In genomic region chr13:59768531-59768930, GRCm38 (mm10) we compare ENCODE assay signal across 8 mouse cellular contexts. TPM values are rescaled to one million over a fixed set of nuclear protein-coding genes. Genes with fewer than 3 reads are reported as not detected.
DNase-seq lines count a peak whose midpoint lies in the region; ATAC-seq lines count a peak whose summit lies in the region.

No protein-coding gene starts in this region.

- peak overlapping the region; percentile 80 for H3K4me2 ChIP-seq in hindbrain, embryonic 16.5 days (ENCODE audit: low read length)
- H3K4me2 ChIP-seq in lung, embryonic 16.5 days (ENCODE audit: low read depth, low read length): peak overlapping the region; percentile 78

- H3K27me3 ChIP-seq in hindbrain, embryonic 16.5 days (replicated peaks; ENCODE audit: control insufficient read depth, insufficient read depth, low read length): no peaks in the 10 kb centered on the region
- H3K27me3 ChIP-seq in lung, embryonic 16.5 days (ENCODE audit: control insufficient read depth, insufficient read depth, low read depth, low read length): no peaks in the 10 kb centered on the region

- H3K9me3 ChIP-seq in hindbrain, embryonic 16.5 days (ENCODE audit: control insufficient read depth, low read length): no peaks in the 10 kb centered on the region
- no peaks in the 10 kb centered on the region for H3K9me3 ChIP-seq in lung, embryonic 16.5 days (ENCODE audit: control insufficient read depth, low read length)

- H3K4me1 ChIP-seq in brown adipose tissue, adult 24 weeks (ENCODE audit: control insufficient read depth, insufficient read depth, insufficient read length, low read length): peaks cover 13% of the 10 kb centered on the region
- peaks cover 33% of the 10 kb centered on the region for H3K4me1 ChIP-seq in hindbrain, embryonic 16.5 days (ENCODE audit: control insufficient read depth, insufficient read depth, low read depth, low read length)
- H3K4me1 ChIP-seq in lung, embryonic 16.5 days (replicated peaks; ENCODE audit: control insufficient read depth, insufficient read depth, low read length): peaks cover 41% of the 10 kb centered on the region

- peak; percentile 21 for DNase-seq in kidney, adult 11 months
- DNase-seq in kidney, postnatal 10 days: no peak
- DNase-seq in layer of hippocampus, postnatal 14 days (ENCODE audit: low spot score in 2 of 2): no peak
- no peak for DNase-seq in ovary, postnatal 14 days (ENCODE audit: low spot score)
- no peak for DNase-seq in gastrocnemius, postnatal 36 days

- intact Hi-C loops in gastrocnemius, postnatal 36 days (cut with DNase I): no loop called here

- H3K4me3 ChIP-seq in brown adipose tissue, adult 24 weeks (ENCODE audit: insufficient read depth, low read depth, low read length): peak overlapping the region; percentile 70
- H3K4me3 ChIP-seq in hindbrain, embryonic 16.5 days (ENCODE audit: low read length): peak overlapping the region; percentile 95
- H3K4me3 ChIP-seq in lung, embryonic 16.5 days (ENCODE audit: low read length): peak overlapping the region; percentile 88

- 33% methylated on average over 13 of the region's 13 CpGs for WGBS in hindbrain, embryonic 16.5 days
- WGBS in lung, embryonic 16.5 days: 18% methylated on average over 13 of the region's 13 CpGs

- peak overlapping the region; percentile 12; the same call in 1 of the 2 replicates for H3K9ac ChIP-seq in hindbrain, embryonic 16.5 days (ENCODE audit: low read depth, low read length)
- peak overlapping the region; percentile 91 for H3K9ac ChIP-seq in lung, embryonic 16.5 days (ENCODE audit: low read length)

- no peak for ATAC-seq in hindbrain, embryonic 16.5 days
- no peak for ATAC-seq in lung, embryonic 16.5 days (ENCODE audit: low read depth)

- peak overlapping the region; percentile 66 for H3K27ac ChIP-seq in brown adipose tissue, adult 24 weeks (replicated peaks; ENCODE audit: low read depth, low read length)
- no peak overlapping the region for H3K27ac ChIP-seq in hindbrain, embryonic 16.5 days (ENCODE audit: low read depth, low read length)
- peak overlapping the region; percentile 88; the same call in 1 of the 2 replicates for H3K27ac ChIP-seq in lung, embryonic 16.5 days (ENCODE audit: low read length)

- peaks cover 7% of the 10 kb centered on the region for H3K36me3 ChIP-seq in hindbrain, embryonic 16.5 days (ENCODE audit: control insufficient read depth, insufficient read depth, low read length)
- 0 out of 2 replicates have a peak, but pooled peaks cover 2% of the 10 kb centered on the region for H3K36me3 ChIP-seq in lung, embryonic 16.5 days (ENCODE audit: control insufficient read depth, insufficient read depth, low read length)

RNA-seq across cellular contexts. Expression of gene Isca1, which starts 1.1 kb away (rescaled TPM):
- polyA plus RNA-seq in brown adipose tissue, adult 24 weeks (2012; ENCODE audit: insufficient read depth, insufficient read length, missing spikeins): 286 and 370 TPM in 2 replicates
- polyA plus RNA-seq in hindbrain, embryonic 16.5 days (2015; fragmentation: Nextera tagmentation; extraction: Ambion mirVana): 168 and 172 TPM in 2 replicates
- polyA plus RNA-seq in lung, embryonic 16.5 days (2015; fragmentation: Nextera tagmentation; extraction: Ambion mirVana): 168 and 183 TPM in 2 replicates
- total RNA-seq in layer of hippocampus, postnatal 14 days (2021): 100 to 1,000 TPM; 123 to 129 TPM
- total RNA-seq in gastrocnemius, postnatal 36 days (2021): 100 to 1,000 TPM; 179 to 181 TPM

RNA-seq across cellular contexts. Expression of gene Gm49354, which starts 13.5 kb away (rescaled TPM):
- not detected in 2 replicates for polyA plus RNA-seq in brown adipose tissue, adult 24 weeks (2012; ENCODE audit: insufficient read depth, insufficient read length, missing spikeins)
- polyA plus RNA-seq in hindbrain, embryonic 16.5 days (2015; fragmentation: Nextera tagmentation; extraction: Ambion mirVana): not detected in 2 replicates
- polyA plus RNA-seq in lung, embryonic 16.5 days (2015; fragmentation: Nextera tagmentation; extraction: Ambion mirVana): not detected in 2 replicates
- not detected for total RNA-seq in layer of hippocampus, postnatal 14 days (2021)
- total RNA-seq in gastrocnemius, postnatal 36 days (2021): not detected

RNA-seq across cellular contexts. Expression of gene 1700014D04Rik, which starts 22.0 kb away (rescaled TPM):
- polyA plus RNA-seq in brown adipose tissue, adult 24 weeks (2012; ENCODE audit: insufficient read depth, insufficient read length, missing spikeins): not detected in 2 replicates
- 0.07 and 0.19 TPM in 2 replicates for polyA plus RNA-seq in hindbrain, embryonic 16.5 days (2015; fragmentation: Nextera tagmentation; extraction: Ambion mirVana)
- 0.24 and 0.29 TPM in 2 replicates for polyA plus RNA-seq in lung, embryonic 16.5 days (2015; fragmentation: Nextera tagmentation; extraction: Ambion mirVana)
- 1 to 10 TPM in 1 of 2 experiments, under 1 TPM in 1; 0.88 to 1.0 TPM for total RNA-seq in layer of hippocampus, postnatal 14 days (2021)
- total RNA-seq in gastrocnemius, postnatal 36 days (2021): not detected

RNA-seq across cellular contexts. Expression of gene Spata31d1d, which starts 37.0 kb away (rescaled TPM):
- not detected in 2 replicates for polyA plus RNA-seq in brown adipose tissue, adult 24 weeks (2012; ENCODE audit: insufficient read depth, insufficient read length, missing spikeins)
- not detected in 2 replicates for polyA plus RNA-seq in hindbrain, embryonic 16.5 days (2015; fragmentation: Nextera tagmentation; extraction: Ambion mirVana)
- not detected in 2 replicates for polyA plus RNA-seq in lung, embryonic 16.5 days (2015; fragmentation: Nextera tagmentation; extraction: Ambion mirVana)
- total RNA-seq in layer of hippocampus, postnatal 14 days (2021): not detected
- total RNA-seq in gastrocnemius, postnatal 36 days (2021): not detected

RNA-seq across cellular contexts. Expression of gene Tut7, which starts 54.4 kb away (rescaled TPM):
- 33.9 and 51.0 TPM in 2 replicates for polyA plus RNA-seq in brown adipose tissue, adult 24 weeks (2012; ENCODE audit: insufficient read depth, insufficient read length, missing spikeins)
- 35.9 and 42.3 TPM in 2 replicates for polyA plus RNA-seq in hindbrain, embryonic 16.5 days (2015; fragmentation: Nextera tagmentation; extraction: Ambion mirVana)
- 46.8 and 50.7 TPM in 2 replicates for polyA plus RNA-seq in lung, embryonic 16.5 days (2015; fragmentation: Nextera tagmentation; extraction: Ambion mirVana)
- total RNA-seq in layer of hippocampus, postnatal 14 days (2021): 10 to 100 TPM; 65.5 to 67.9 TPM
- 10 to 100 TPM; 31.2 to 33.6 TPM for total RNA-seq in gastrocnemius, postnatal 36 days (2021)
